ENCODE assay signal across 10 mouse cellular contexts in genomic region chr4:123819093-123819610, GRCm38 (mm10). TPM values are rescaled to one million over a fixed set of nuclear protein-coding genes. Genes with fewer than 3 reads are reported as not detected.
DNase-seq lines count a peak whose midpoint lies in the region; ATAC-seq and TF ChIP-seq lines count a peak whose summit lies in the region.
"Had no signal": no experiment of that assay in that cellular context is flagged by ENCODE, and none has a peak within 500 bp of the region (broad histone marks: within the 10 kb centered on the region; RNA-seq: fewer than 3 reads in every experiment).

No protein-coding gene starts in this region.

- no peak overlapping the region for H3K4me3 ChIP-seq in testis, adult 2 months (ENCODE audit: control insufficient read depth, low read depth, low read length)
- H3K4me3 ChIP-seq in lung, postnatal 0 days (ENCODE audit: low read depth, low read length), result no peak overlapping the region
- H3K4me3 ChIP-seq: embryonic facial prominence, embryonic 15.5 days; stomach, embryonic 15.5 days had no signal

- DNase-seq in heart, postnatal 4 days, result peak; percentile 46
- no peak for DNase-seq in heart, postnatal 36 days
- no peak for DNase-seq in testis, postnatal 14 days (ENCODE audit: low spot score)
- DNase-seq in lung, postnatal 0 days (ENCODE audit: low spot score), result peak; percentile 64
- DNase-seq in T-cell, adult 2 months (ENCODE audit: low spot score), result no peak
- DNase-seq in urinary bladder, postnatal 36 days (ENCODE audit: low spot score in 2 of 2), result no peak
- no peak for DNase-seq in adrenal gland, adult 8-10 months

- no peak overlapping the region for H3K27ac ChIP-seq in testis, adult 2 months (ENCODE audit: control insufficient read depth, insufficient read depth, low read depth, low read length)
- H3K27ac ChIP-seq in lung, postnatal 0 days (ENCODE audit: low read length), result no peak overlapping the region
- H3K27ac ChIP-seq: embryonic facial prominence, embryonic 15.5 days; stomach, embryonic 15.5 days had no signal

- TF ChIP-seq EP300 in lung, postnatal 0 days (IDR thresholded peaks at IDR 0.05), result no peak

- ATAC-seq in lung, postnatal 0 days, result peak; percentile 38; the same call in 1 of the 2 replicates

- no peak overlapping the region for H3K4me2 ChIP-seq in lung, postnatal 0 days (replicated peaks; ENCODE audit: low read depth, low read length)
- H3K4me2 ChIP-seq: embryonic facial prominence, embryonic 15.5 days; stomach, embryonic 15.5 days had no signal

- WGBS in lung, postnatal 0 days, result 52% methylated on average over 4 of the region's 4 CpGs

- no peaks in the 10 kb centered on the region for H3K27me3 ChIP-seq in testis, adult 2 months (ENCODE audit: control insufficient read depth, insufficient read depth, low read length)
- H3K27me3 ChIP-seq in lung, postnatal 0 days (replicated peaks; ENCODE audit: insufficient read depth, low read length), result no peaks in the 10 kb centered on the region
- H3K27me3 ChIP-seq: embryonic facial prominence, embryonic 15.5 days; stomach, embryonic 15.5 days had no signal

- TF ChIP-seq POLR2A in testis, adult 2 months (IDR thresholded peaks at IDR 0.05; ENCODE audit: control insufficient read depth, low read depth, low read length), result no peak

- H3K4me1 ChIP-seq in testis, adult 2 months (ENCODE audit: control insufficient read depth, insufficient read depth, low read length), result peaks cover 3% of the 10 kb centered on the region; the same call in 1 of the 2 replicates
- no peaks in the 10 kb centered on the region for H3K4me1 ChIP-seq in lung, postnatal 0 days (ENCODE audit: insufficient read depth, low read depth, low read length)
- H3K4me1 ChIP-seq: embryonic facial prominence, embryonic 15.5 days; stomach, embryonic 15.5 days had no signal

- intact Hi-C loops in heart, postnatal 36 days (cut with DNase I), result no loop called here

- no peak overlapping the region for H3K9ac ChIP-seq in lung, postnatal 0 days (replicated peaks; ENCODE audit: low read depth)
- H3K9ac ChIP-seq: embryonic facial prominence, embryonic 15.5 days; stomach, embryonic 15.5 days had no signal

- H3K9me3 ChIP-seq in lung, postnatal 0 days (ENCODE audit: low read length), result no peaks in the 10 kb centered on the region
- H3K9me3 ChIP-seq: embryonic facial prominence, embryonic 15.5 days; stomach, embryonic 15.5 days had no signal

- TF ChIP-seq CTCF in testis, adult 2 months (IDR thresholded peaks at IDR 0.05; ENCODE audit: control insufficient read depth, insufficient read depth, insufficient replicate concordance, low read depth, low read length), result peak; percentile 19; the same call in 1 of the 2 replicates
- peak; percentile 73 for TF ChIP-seq CTCF in lung, postnatal 0 days (IDR thresholded peaks at IDR 0.05)

- H3K36me3 ChIP-seq in testis, adult 2 months (ENCODE audit: control insufficient read depth, insufficient read depth, low read length), result no peaks in the 10 kb centered on the region
- H3K36me3 ChIP-seq in lung, postnatal 0 days (ENCODE audit: insufficient read depth, low read length), result no peaks in the 10 kb centered on the region
- H3K36me3 ChIP-seq: embryonic facial prominence, embryonic 15.5 days; stomach, embryonic 15.5 days had no signal

RNA-seq across cellular contexts. Expression of gene Rhbdl2, which starts 31.5 kb away (rescaled TPM):
- total RNA-seq in heart, postnatal 4 days (2021), result under 1 TPM; 0.41 to 0.77 TPM
- not detected for total RNA-seq in heart, postnatal 36 days (2021)
- 2.8 and 3.4 TPM in 2 replicates for polyA plus RNA-seq in testis, adult 2 months (2012; rRNA removed)
- polyA plus RNA-seq in lung, postnatal 0 days (2015; fragmentation: Nextera tagmentation; extraction: Ambion mirVana), result 0.25 and 0.35 TPM in 2 replicates
- 1 to 10 TPM in 2 of 4 experiments, under 1 TPM in 2; 0.38 to 2.4 (median 1.2) TPM for total RNA-seq in adrenal gland, adult 8-10 months (2022)

RNA-seq across cellular contexts. Expression of gene 4933427I04Rik, which starts 40.3 kb away (rescaled TPM):
- total RNA-seq in heart, postnatal 4 days (2021), result not detected
- total RNA-seq in heart, postnatal 36 days (2021), result not detected
- 54.4 and 63.4 TPM in 2 replicates for polyA plus RNA-seq in testis, adult 2 months (2012; rRNA removed)
- polyA plus RNA-seq in lung, postnatal 0 days (2015; fragmentation: Nextera tagmentation; extraction: Ambion mirVana), result 0.10 TPM in 1 of 2 replicates, not detected in the other
- under 1 TPM in 1 of 4 experiments, not detected in 3; 0.15 TPM for total RNA-seq in adrenal gland, adult 8-10 months (2022)

Comparison
In these comparisons a context has a peak if more than half of its experiments do, and no peak if none do; other contexts are left out.
1. DNase-seq: peak in heart, postnatal 4 days (single experiment) and lung, postnatal 0 days (single experiment); none in heart, postnatal 36 days (0 of 2), testis, postnatal 14 days (single experiment), T-cell, adult 2 months (single experiment), urinary bladder, postnatal 36 days (0 of 2) and adrenal gland, adult 8-10 months (single experiment).